Mouse (Mus musculus) monocyte, adult 5-6 weeks (primary cell): ENCODE measurements at regions not wholly inside any gene's neighbourhood (a gene's known extent, or its start where the extent isn't known, plus 50 kb on each side); places are given as distances from the start of the nearest gene placed in this dataset.

ENCODE experiments used
- ATAC-seq: fragments of 153-309, 156-312 bp; replicated peaks from 2 replicates; pipeline ENCODE4 v1.8.0; 2017; ENCODE audit warnings: mild to moderate bottlenecking; ENCODE audit not compliant: low TSS enrichment, insufficient number of reproducible peaks, severe bottlenecking, poor library complexity, low FRiP score

DNA sequence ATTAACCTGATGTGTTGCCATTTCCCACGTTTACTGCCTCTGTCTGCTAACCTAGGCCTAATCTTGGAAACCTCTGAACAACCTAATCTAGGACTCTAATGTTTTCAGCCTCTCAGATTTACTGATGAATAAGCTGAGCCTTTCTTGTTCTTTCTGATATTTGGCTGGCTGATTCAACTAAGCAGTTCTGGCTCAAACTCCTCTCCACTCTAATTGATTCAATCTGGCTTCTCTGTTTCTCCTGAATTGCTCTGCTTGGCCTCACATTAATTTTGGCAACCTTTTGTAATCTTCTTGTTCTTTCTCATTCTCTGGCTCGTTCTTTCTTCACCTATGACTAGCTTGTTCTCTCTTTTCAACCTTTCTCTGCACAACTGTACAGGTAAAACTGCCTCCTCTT, 1561.2 kb upstream of the Zeb2 start:
- no peak for ATAC-seq

DNA sequence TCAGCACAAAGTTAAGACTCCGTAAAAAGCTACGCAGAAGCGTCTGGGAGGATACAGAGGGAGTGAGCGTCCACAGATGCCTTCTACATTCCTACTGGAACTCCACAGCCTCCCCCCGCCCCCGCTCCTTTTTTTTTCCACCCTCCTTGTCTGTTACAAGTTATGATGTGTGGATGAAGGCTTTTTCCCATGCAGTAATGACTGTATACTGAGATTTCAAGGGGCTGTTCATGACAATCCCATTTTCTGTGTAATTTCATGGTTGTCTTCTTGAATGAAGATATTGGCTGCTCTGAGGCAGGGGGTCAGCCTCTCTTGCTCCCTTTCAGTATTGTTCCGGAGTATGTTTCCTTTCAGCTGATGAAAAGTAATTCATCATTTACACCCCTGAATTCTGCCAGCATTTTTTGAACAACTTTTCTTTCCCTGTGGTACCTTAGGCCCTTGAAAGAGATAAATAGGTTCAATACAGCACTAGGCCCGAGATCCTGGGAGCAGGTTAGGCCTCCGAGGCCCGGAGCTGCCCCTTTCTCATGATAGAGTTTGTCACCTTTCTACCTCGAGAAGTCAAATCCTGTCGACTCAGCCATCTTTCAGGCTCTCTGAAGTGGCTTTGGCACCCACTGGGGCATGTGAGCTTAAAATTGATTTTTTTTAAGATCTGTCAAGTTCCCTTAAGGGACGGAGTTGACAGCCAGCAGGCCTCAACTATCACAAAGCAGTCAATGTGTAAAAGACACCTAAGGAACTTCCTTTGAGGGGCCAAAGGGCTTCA, 1552.5 kb upstream of the Zeb2 start:
- ATAC-seq: no peak

DNA sequence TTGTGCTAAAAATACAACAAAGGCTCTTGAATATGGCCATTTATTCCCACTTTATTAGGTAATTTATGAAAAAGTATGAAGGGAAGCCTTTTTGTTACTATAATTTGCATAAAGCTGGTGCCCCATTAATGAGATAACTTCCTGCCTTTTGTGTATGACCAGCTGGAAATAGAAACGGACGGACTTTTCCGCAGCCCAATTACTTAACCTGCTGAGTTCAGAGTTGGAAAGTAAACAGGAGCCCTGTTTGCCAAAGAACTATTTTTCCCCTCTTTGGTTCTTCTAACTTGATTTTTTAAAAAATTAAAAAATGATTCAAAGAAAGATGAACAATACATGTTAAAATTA, 1549.8 kb upstream of the Zeb2 start:
- no peak for ATAC-seq

DNA sequence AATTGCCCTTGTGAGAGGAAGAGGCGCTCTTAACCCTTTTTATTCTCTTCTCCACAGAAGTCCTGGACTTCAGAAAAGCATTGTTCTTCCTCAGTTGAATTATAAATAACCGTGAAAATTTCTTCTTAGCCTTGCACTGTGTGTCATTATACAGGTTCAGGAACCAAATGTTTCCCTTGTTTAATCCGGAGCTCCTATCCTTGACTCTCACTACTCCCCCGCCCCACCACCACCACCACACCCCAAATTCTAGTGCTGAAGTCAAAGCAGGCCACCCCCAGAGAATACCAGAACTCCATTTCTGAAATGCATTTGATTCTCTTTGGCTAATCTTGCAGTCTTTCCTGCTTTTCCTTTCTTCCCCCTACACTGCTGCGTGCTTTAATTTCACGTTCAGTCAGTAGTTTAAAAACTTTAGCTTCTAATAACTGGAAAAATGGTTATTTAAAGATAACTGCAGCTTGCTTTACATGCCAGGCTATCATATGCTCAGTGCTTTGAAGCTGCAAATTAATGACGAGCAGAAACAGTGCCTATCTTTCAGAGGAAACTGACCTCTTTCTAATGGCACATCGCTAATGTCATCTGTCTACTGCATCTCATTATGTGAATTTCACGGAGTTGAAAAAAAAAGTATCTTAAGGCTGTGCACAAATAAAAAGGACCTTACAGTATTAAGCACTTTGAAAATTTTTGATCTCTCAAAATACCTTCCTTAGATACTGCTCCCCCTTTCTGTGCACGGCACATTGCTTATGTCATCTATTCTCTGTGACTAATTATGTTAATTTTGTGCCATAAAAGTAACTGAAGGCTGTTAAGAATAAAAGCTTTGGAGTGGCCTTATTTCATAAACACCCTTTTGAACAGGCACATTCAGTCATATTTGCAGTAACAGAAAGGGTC, 1549.1 kb upstream of the Zeb2 start:
- ATAC-seq: no peak

DNA sequence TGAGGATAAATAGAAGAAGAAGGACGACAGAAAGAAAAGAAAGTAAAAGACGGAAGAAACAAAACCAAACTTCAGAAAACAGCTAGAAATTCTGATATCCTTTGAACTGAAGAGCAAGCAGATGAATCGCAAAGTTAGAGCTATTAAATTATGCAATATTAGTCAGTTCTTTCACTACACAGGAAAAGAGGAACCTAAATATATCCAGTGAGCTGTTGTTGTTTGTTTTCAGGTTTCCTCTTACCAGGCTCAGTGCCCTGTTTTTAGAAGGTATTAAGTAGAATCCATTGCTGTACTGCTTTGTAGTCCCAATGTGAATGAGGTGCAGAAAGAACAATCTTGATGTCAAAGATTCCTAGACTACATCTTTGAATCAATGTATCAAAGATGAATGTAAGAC, 1544.7 kb upstream of the Zeb2 start:
- no peak for ATAC-seq

DNA sequence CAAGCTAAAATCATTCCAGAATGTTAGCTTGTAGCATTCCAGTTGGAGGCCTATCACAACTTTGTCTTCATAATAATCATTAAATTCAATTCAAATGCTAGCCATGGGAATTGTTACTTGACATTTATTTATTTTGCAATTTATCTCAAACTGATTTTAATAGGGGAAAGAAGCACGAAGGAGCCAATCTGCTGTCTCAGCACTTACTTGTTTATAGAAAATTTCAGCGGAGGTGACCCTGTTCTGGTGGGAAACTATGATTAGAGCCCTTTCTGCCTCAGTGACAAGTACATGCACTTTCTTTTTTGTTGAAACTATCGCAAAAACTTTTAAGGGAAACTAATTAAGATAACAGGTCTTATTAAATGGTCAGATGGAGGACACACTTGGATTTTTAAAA, 1543.4 kb upstream of the Zeb2 start:
- no peak for ATAC-seq

DNA sequence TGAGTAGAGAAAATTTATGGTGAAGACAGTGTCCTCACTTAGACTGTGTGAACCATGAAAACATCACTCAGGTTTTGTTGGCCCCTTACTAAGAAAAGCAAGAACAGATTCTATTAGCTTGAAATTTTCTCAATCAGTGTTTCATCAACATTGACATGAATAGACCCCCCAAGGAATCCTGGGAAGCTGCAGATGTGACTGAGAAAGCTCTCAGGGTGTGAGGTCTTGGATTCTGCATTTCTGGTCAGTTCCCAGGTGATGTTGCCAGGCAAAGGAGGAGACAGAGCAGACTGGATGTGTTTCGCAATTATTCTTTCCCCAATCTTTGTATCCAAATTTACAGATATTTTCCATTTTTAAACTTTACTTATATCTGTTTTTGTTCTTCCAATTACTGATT, 1538.1 kb upstream of the Zeb2 start:
- no peak for ATAC-seq

DNA sequence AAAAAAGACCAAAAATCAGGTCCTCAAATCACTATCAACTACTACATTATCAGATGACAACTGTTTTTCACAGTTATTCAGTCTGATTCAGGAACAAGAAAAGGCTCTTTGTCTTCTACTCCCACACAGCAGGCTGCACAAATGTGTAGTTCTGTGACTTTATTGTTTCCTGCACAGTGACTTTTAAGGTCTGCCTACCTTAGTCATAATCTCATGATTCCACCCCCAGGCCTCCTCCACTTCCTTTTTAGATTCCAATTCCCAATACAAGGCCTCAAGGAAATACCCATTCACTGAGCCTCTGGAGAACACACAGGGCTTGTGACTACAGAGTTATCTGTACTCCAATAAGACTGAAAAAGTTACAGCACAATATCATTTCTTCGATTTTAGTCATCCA, 1535.4 kb upstream of the Zeb2 start:
- no peak for ATAC-seq

DNA sequence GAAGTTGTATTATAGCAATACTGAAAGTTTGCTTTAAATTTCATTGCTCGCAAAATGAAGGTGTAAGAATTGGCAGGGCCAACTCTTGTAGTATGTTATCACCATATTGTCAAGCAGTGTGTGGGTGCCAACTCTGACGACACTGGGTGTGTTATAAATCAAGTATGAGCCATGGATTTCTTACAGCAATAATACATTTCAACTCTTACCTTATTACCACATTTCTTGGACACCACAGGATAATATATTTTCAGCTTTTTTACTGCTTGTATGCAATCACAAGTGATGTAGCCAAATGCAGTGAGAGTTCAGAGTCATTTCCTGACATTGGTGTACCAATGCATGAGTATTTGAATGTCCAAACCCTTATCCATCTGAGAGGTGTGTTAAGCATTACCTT, 1529.2 kb upstream of the Zeb2 start:
- ATAC-seq: no peak

DNA sequence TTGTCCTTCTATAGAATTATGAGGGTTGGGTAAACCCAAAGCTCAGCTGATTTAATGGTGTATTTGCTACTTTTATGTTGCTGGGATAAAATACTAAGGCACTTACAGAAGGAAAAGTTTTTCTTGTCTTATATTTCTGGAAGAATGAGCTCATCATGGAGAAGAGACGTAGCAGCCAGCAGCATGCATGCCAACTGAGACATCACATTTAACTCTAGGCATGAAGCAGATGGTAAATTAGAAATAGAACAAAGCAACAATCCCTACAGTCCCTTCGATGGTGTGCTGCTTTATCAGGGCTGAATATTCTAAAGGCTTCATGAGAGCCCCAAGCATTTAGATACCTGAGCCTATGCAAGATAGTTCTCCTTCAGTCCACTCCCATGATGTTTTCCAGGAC, 1492.0 kb upstream of the Zeb2 start:
- no peak for ATAC-seq

DNA sequence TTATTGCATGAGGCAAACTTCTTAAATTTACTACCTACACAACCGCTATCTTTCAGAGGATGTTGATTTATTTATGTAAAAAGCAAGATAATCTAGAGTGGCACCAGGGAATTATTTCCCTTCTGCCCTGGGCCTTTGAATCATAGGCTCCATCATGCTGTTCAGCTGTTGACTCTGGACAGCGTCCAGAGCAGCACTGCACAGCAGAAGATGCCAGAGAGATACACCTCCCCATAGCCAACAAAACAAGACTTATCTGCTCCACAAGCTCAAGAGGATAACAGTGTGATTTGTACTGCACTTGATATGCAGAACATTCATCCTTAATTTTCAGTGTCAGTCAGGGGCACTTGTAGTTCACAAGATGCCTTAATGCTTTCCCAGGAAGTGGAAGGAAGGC, 1464.6 kb upstream of the Zeb2 start:
- ATAC-seq: no peak

DNA sequence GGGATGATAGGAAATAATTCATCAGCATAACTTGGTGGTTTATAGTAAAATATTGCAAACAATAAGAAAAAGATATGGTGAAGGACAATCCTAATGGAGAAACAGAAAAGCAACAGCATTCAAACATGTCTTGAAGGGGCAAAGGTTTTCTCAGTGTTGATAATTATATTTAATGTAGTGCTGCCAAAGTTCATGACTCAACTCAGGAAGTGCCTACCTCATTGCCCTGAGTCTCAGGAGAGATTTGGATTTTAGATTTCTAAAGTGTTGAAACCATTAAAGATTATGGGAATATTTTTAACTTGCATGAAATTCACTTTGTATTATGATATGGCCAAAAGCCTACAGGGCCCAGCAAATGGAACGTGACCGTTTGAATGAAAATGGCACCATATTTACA, 1453.2 kb upstream of the Zeb2 start:
- ATAC-seq: no peak

DNA sequence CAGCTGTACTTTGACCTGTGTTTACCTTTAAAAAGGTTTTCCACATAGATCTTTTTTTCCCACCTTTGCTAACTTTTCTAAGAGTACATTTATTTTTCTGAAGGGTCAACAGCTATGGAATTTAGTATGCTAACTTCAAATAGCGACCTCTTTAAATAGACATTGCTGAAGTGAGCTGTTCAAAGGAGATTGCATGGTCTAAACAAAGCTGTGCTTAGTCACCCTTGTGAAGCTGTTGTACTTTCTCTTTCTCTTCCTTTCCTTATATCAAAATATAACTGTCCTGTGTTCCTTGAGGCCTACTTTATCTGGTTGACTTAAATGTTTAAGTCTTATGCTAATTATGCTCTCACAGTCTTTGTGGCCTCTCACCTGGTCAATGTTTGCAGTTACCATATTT, 1416.2 kb upstream of the Zeb2 start:
- ATAC-seq: no peak

DNA sequence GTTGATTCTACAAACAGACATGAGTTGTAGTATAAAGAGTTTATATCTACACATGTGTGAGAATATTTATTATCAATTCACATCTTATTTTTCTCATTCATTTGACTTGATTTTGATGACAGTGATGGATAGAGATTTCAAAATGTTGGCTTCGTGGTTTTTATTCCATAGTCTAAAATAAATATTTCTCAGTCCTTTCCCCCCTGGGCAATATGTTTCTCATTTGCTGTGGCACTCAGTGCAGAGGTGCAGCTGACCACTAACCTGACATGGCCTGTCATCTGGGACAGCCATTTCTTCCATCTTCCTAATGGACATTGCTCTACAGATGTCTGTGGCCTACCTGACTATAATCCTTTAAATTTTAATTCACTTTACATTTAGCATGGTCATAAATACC, 1413.5 kb upstream of the Zeb2 start:
- no peak for ATAC-seq

DNA sequence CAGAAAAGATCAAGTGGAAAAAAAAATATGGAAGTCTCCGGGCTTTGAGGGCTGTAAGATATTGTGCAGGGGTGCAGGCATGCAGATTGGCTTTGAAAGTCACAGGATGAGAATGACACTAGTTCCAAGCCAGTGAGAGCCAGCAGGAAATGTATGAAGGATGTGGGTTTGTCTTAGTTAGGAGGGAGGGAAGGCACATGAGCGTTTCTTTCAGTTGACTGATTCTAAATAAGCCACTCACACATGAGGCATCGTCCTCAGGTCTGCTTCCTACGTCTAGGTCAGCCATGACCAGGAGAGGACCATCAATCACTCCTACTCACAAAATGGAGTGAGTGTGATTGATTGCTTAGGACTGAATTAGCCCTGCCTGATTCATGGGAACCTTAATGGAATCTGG, 1408.0 kb upstream of the Zeb2 start:
- ATAC-seq: no peak

DNA sequence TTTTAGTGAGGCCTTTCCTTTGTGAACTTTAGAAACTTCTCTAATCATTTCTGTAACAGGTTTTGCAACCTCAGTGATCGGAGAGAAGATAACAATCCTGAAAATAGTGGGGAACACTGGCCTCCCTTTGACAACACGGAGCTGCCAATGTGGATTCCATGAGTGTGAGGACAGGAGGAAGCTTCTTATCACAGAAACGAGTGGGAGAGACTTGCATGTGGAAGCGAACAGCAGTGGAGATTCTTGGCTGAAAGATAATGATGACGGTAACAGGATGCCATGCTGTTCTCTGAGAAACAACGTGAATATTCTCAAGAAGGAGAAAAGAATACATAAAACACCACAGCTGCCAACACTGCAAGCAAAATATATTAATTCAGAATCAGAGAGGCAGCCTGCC, 1407.4 kb upstream of the Zeb2 start:
- no peak for ATAC-seq

DNA sequence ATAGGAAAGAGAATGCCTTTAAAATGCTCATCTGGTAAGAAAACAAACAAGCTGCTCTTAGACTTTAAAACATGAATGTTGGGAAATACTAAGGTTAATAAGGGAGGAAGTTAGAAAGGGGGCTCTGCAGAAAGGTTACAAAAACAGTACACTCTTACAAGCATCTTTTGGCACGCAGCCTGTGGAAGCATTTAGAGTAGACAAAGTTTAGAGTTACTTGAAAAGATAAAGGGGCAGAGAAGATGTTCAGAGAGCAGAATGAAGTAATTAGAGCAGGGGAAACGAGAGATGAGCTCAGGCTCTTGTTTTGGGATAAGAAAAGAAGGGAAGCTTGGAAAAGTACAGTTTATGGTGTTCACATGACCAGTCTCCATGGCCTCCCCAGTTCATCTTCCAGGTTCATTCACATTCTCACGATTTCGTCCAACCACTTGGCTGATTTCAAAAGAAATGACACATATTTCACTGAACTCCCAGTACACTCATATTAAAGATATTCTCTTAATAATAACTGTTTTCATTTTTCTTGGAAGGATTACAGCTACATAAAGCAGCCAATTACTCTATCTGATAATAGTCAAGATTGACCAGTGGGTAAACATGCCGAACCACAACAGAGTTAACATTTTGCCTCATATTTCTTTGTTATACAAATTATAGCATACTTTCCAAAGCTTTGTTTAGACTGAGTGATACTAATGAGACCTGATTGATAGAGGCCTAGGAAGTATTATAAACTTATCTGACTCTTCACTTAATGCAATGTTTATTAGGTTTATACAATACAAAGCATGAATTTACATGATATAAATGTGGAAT, 1404.2 kb upstream of the Zeb2 start:
- ATAC-seq: no peak

DNA sequence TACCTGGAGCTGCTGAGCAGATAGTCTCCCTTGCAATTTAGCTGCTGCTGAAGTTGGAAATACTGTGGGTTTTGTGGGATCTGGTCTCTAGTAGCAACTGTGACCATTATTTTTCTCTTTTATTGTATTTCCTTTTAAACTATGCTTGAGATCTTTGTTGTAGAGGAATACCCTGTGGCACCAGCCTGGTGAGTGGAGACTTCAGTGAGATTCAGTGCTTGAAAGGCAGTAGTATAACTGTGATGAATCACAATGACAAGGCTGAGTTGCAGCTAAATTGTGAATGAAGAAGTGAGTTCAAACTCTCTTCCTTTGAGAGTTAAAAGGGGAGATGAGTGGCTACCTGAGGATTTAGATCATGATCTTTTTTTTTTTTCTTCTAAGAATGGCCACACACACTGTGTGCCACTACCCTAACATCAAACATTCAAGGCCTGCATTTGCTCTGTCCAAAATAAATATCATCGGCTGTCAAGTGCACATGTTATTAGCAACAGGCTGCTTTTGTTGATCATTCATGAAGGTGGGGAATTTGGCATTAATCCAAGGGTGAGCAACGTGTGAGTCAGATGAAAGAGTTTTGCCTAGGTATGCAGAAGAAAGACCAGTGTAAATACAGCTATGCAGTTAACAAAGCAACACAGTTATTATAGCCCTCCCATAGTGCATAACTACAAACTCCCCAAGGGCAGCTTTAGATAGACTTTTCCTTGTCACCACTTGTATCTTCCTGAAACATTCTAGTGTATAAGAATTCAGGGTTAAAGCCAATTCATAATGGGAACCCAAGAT, 1395.2 kb upstream of the Zeb2 start:
- no peak for ATAC-seq

DNA sequence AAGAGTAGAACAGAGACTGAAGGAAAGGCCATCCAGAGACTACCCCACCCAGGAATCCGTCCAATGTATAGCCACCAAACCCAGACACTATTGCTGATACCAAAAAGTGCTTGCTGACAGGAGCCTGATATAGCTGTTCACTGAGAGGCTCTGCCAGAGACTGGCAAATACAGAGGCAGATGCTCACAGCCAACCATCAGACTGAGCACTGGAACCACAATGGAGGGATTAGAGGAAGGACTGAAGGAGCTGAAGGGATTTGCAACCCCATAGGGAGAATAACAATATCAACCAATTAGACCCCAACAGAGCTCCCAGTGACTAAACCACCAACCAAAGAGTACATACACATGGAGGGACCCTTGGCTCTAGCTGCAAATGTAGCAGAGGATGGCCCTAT, 1389.8 kb upstream of the Zeb2 start:
- ATAC-seq: no peak
